Mouse (Mus musculus) mature B cell (primary cell): Measurements from ENCODE around the gene Gtf3c6.

Experiments
- in situ Hi-C: fragments of 300-500 bp; cut with MboI; formaldehyde crosslinking; loops from 2 replicates; pipeline ENCODE4 v1.14.3; 2019

Gene Gtf3c6

GRCm38 (mm10) chr10:40258976-40259375 lies 1.1 kb upstream of the Gtf3c6 start:
- in situ Hi-C loops, result loop anchor here (5.0 kb wide), 1 partner anchor 263 kb away; no protein-coding TSS in a partner anchor

GRCm38 (mm10) chr10:40258401-40258966 lies 576 bp upstream of the Gtf3c6 start:
- in situ Hi-C loops, result loop anchor here (5.0 kb wide), 1 partner anchor 264 kb away; no protein-coding TSS in a partner anchor

DNA sequence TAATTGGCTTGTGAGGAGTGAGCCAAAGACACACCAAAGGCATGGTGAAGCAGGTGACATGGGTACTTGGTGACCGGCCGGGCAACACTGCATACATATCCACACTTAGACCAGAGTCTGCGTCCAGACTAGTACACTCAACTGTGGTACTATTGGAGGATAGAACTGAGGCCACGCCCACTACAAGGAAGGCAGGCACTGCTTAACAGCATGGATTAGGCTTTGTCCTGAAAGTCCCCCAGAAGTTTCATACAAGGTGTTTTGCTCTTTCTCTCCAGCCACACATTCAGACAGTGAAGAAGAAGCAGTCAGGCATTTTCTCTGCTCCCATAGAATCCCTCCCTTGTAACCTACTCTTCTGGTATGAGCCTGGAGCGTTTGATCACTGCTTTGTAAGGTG lies 1.2 kb downstream of the Gtf3c6 start:
- in situ Hi-C loops, result loop anchor here (5.0 kb wide), 1 partner anchor 266 kb away; no protein-coding TSS in a partner anchor

DNA sequence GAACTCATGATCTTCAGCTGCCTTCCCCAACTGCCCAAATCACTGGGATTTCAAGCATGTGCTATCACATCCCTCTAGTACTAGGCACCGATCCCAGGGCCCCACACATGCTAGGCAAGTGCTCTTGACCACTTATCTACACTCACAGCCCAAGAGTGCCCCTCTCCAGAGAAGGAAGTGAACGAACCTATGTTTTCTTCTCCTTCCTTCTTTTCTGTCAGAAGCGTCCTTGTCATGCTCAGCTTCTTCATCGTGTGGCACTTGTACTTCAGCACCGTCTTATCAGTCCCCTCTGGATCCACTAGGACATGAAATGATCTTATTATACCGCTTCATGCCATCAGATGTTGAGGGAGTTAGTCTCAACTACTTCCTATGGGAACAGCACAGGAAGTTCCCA lies 6.9 kb downstream of the Gtf3c6 start:
- in situ Hi-C loops, result no loop called here

GRCm38 (mm10) chr10:40249625-40250024 lies 8.3 kb downstream of the Gtf3c6 start:
- in situ Hi-C loops, result no loop called here

DNA sequence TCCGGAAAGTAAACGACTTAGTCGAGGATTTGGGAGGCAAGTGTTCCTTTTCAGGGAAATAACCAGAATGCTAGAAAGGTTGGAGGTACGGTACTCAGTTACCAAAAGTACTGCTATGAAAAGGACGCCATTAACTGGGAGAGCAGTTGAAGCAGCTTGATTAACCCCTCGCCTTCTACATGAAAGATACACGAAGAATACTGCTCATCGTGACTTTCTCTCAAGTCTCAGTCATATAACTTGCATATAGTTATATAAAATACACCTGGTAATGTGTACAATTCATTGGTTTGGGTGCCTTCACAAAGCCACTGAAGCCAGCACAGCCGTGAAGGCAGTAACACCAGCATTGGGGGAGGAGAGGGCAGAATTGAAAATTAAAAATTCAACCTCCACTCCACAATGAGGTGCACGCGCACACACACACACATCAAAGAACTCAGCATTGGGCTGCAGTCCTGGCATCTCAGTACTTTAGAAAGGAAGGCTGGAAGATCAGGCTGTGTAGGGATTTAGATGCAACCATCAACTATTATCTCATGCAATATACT lies 10.7 kb downstream of the Gtf3c6 start:
- in situ Hi-C loops, result no loop called here

DNA sequence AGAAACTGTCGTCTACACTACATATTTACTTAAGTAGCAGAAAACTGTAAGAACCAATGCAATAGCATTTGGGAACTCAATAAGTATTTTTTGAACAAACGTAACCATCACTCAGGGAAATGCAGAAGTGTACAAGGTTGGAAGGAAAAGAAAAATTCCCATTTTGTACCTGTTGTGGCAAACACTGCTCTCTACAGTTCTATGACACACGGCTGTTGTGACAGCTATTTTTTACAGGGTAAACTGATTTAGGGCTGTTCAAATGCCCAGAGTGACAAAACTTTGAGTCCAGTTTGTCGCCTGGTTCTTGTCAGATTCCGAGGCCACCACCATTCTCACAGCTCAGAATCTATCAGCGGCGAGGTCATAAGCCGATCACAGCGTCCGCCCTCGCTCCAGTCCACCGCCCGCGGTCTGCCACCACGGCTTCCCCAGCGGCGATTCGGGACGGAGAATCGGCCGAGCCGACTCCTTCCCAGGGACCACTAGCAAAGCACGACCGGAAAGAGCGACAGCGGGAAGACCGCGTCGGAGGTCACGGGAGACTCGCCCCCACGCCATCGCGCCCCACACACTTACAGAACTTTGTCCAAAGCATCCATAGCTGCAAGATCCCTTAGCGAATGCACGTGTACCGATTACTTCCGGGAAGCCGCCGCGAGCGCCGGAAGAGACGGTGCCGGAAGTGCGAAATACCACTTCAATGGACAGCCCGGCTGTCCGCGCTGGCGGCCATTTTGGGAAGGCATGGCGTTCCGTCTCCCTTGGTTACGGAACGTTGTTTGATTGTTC lies 11.3 kb downstream of the Gtf3c6 start, which contains the start of gene Rpf2:
Rpf2 (minus strand) TSS at position 663 of the 792 bp plus-strand sequence.
- in situ Hi-C loops, result no loop called here

GRCm38 (mm10) chr10:40237826-40238225 lies 20.1 kb downstream of the Gtf3c6 start:
- in situ Hi-C loops, result no loop called here

GRCm38 (mm10) chr10:40233241-40233640 lies 24.7 kb downstream of the Gtf3c6 start:
- in situ Hi-C loops, result no loop called here

- in situ Hi-C loops, result no loop called here
Observed at GRCm38 (mm10) chr10:40232442-40232841, 25.5 kb downstream of the Gtf3c6 start.

DNA sequence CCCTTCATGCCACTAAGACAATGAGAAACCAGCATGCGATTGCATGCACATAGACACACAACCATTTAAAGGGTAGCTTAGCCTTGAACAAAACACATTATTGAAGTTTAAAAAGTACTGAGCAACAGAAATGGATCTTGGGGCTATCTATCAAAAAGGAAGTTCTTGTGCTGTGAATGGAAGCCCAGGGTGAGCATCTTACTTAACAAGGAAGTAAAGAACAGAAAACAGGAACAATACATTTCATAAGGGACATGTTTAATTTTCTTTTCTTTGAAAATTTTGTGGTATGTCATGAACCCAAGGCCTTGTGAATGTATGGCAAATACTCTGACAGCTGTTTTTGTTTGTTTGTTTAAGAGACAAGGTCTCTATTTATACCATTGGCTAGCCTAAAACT lies 28.2 kb downstream of the Gtf3c6 start:
- in situ Hi-C loops, result no loop called here

DNA sequence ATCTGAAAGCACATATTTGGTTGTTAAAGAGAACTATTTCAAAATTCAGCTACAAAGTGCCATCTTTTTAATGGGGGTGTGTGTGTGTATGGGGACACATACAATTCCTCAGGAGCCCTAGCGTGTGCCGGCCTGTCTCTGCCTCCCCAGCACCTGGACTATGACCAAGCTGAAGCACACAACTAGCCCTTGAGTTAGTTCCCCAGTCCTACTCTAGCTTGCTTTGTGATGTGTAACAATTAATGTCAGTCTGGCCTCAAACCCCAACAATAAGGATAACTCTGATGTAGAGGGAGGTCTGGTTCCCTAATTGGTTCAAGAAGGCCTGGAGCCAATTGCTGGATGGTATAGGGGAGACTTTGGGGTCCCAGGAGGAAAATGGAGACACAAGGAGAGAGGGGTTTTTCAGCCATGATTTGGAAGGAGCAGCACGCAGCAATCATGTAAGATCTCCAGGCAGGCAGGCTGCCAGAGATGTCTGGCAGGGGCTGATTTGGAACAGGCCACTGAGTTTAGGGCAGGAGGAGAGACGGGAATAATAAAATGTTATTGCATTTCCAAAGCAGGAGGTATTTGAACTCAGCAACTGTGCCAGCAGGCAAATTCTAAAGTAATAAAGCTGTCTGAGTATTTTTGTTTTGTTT lies 30.1 kb downstream of the Gtf3c6 start:
- in situ Hi-C loops, result no loop called here

GRCm38 (mm10) chr10:40218874-40219273 lies 39.0 kb downstream of the Gtf3c6 start:
- in situ Hi-C loops, result loop anchor here (10.0 kb wide), 1 partner anchor 164 kb away; no protein-coding TSS in a partner anchor

DNA sequence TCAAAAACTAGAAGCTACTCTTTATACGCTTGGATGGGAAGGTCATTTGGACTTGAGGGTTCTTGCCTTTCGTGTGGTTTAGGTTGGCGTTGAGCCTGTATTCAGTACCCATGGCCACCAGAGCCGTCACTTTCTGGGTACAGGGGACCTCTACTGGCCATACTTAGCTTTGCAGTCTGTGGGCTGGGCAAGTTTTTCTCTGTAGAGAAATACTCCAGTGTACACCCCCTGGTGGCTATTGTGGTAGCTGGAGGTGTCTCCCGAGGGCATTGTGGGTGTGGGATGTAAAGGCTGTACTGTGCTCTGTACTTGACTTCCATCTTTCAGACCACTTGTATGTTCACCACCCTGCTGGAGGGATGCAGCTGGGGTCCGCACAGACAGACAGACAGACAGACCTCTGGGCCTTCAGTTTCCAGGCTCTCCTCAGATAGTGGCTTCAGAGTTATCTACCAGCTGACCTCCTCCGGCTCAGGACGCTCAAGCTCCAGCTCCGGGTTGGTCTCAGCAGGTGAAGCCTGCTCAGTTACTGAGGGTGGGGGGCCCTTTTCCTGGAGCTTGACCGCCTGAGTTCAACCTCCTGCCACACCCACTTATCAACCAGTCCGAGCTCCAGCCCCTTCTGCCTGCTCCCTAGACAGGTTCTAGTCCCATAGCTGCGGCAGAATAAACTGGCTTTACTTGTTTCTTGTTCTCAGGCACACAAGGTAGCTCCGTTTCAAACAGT lies 45.3 kb downstream of the Gtf3c6 start:
- in situ Hi-C loops, result loop anchor here (10.0 kb wide), 1 partner anchor 158 kb away; no protein-coding TSS in a partner anchor
